Mouse (Mus musculus): ENCODE measurements around the gene Zmynd12.

DNA sequence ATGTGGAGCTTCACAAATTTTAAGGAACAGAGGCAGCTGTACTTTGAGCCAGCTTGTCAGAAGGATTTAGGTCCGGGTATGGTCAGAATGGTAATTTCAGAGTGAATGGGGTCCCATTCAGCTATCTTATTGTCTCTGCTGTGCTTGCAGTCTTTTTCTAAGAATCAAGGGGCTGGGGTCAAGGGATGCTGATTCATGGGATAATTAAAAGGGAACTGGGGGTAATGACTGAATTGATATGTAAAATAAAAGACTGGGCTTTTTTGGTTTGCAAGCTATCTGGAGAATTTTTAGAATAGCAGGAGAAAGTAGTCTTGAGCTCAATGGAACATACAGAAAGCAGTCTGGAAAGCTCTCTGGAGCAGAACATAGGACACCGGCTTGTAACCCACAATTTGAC lies 19.2 kb upstream of the Zmynd12 start:
- TF ChIP-seq CTCF (IDR thresholded peaks at IDR 0.05; ENCODE audit: borderline replicate concordance, extremely low read depth, insufficient read depth, insufficient read length) (no peak), POLR2A (IDR thresholded peaks at IDR 0.05; ENCODE audit: borderline replicate concordance, extremely low read depth, insufficient read depth, insufficient read length, poor library complexity, severe bottlenecking) (no peak)

Measured in brain, embryonic 14.5 days (tissue).